Comparison of ENCODE assay signal across 8 mouse cellular contexts in genomic region chr12:104472601-104473424, GRCm38 (mm10). TPM values are rescaled to one million over a fixed set of nuclear protein-coding genes. Genes with fewer than 3 reads are reported as not detected.
A peak's percentile ranks its signal among the peaks of the same experiment; 100 is the strongest.
DNase-seq lines count a peak whose midpoint lies in the region; ATAC-seq and TF ChIP-seq lines count a peak whose summit lies in the region.

Gsc (minus strand) TSS chr12:104473330.

- WGBS in embryonic facial prominence, embryonic 10.5 days: under 1% methylated on average over 97 of the region's 97 CpGs
- WGBS in heart, postnatal 0 days: under 1% methylated on average over 94 of the region's 97 CpGs
- under 1% methylated on average over 70 of the region's 97 CpGs for WGBS in limb, embryonic 14.5 days
- 0% methylated on average over 69 of the region's 97 CpGs for WGBS in neural tube, embryonic 11.5 days

- H3K9me3 ChIP-seq in embryonic facial prominence, embryonic 10.5 days: no peaks in the 10 kb centered on the region
- H3K9me3 ChIP-seq in heart, postnatal 0 days (replicated peaks; ENCODE audit: control insufficient read depth, low read length): no peaks in the 10 kb centered on the region
- H3K9me3 ChIP-seq in limb, embryonic 14.5 days (ENCODE audit: control insufficient read depth, low read length): no peaks in the 10 kb centered on the region
- H3K9me3 ChIP-seq in neural tube, embryonic 11.5 days (ENCODE audit: control insufficient read depth, low read length): no peaks in the 10 kb centered on the region

- H3K27me3 ChIP-seq in embryonic facial prominence, embryonic 10.5 days (replicated peaks; ENCODE audit: low read depth, poor library complexity, severe bottlenecking): peaks cover 100% of the 10 kb centered on the region
- peaks cover 87% of the 10 kb centered on the region for H3K27me3 ChIP-seq in heart, postnatal 0 days (ENCODE audit: control insufficient read depth, insufficient read depth, low read length)
- H3K27me3 ChIP-seq in limb, embryonic 14.5 days (ENCODE audit: control insufficient read depth, insufficient read depth, low read length): peaks cover 78% of the 10 kb centered on the region
- H3K27me3 ChIP-seq in neural tube, embryonic 11.5 days (ENCODE audit: control insufficient read depth, insufficient read depth, low read length): peaks cover 85% of the 10 kb centered on the region

- DNase-seq in ovary, postnatal 10 days (ENCODE audit: low spot score): peak; percentile 10
- no peak for DNase-seq in ovary, adult 18-20 months (ENCODE audit: low spot score)
- peak; percentile 90 for DNase-seq in embryonic facial prominence, embryonic 10.5 days (ENCODE audit: low spot score)
- DNase-seq in heart, postnatal 0 days (ENCODE audit: low spot score): no peak
- DNase-seq in limb, embryonic 14.5 days (ENCODE audit: low spot score): peak; percentile 74
- peak; percentile 73 for DNase-seq in neural tube, embryonic 11.5 days (ENCODE audit: low spot score)
- DNase-seq in frontal cortex, adult 2 months (ENCODE audit: extremely low spot score in 1 of 2, low spot score in 1 of 2): no peak
- DNase-seq in layer of hippocampus, adult 8-10 months (ENCODE audit: low spot score in 2 of 2): no peak

- H3K27ac ChIP-seq in embryonic facial prominence, embryonic 10.5 days (replicated peaks): peak within 1 kb of the TSS; percentile 91
- no peak within 1 kb of the TSS for H3K27ac ChIP-seq in heart, postnatal 0 days (ENCODE audit: low read depth)
- peak within 1 kb of the TSS; percentile 81 for H3K27ac ChIP-seq in limb, embryonic 14.5 days (replicated peaks; ENCODE audit: low read depth, low read length)
- H3K27ac ChIP-seq in neural tube, embryonic 11.5 days (ENCODE audit: low read depth, low read length): no peak within 1 kb of the TSS

- TF ChIP-seq CTCF in heart, postnatal 0 days (IDR thresholded peaks at IDR 0.05; ENCODE audit: low read depth): no peak

- 0 out of 2 replicates have a peak within 1 kb of the TSS, but pooled peaks have one; percentile 20 for H3K9ac ChIP-seq in heart, postnatal 0 days (replicated peaks; ENCODE audit: low read depth, low read length)
- peak within 1 kb of the TSS; percentile 82 for H3K9ac ChIP-seq in limb, embryonic 14.5 days (ENCODE audit: low read depth, low read length, severe bottlenecking)
- H3K9ac ChIP-seq in neural tube, embryonic 11.5 days (ENCODE audit: low read length): peak within 1 kb of the TSS; percentile 47

- peaks cover 75% of the 10 kb centered on the region for H3K4me1 ChIP-seq in embryonic facial prominence, embryonic 10.5 days
- H3K4me1 ChIP-seq in heart, postnatal 0 days (ENCODE audit: control insufficient read depth, insufficient read depth): peaks cover 15% of the 10 kb centered on the region; the same call in 1 of the 2 replicates
- no peaks in the 10 kb centered on the region for H3K4me1 ChIP-seq in limb, embryonic 14.5 days (ENCODE audit: control insufficient read depth, insufficient read depth, low read length)
- H3K4me1 ChIP-seq in neural tube, embryonic 11.5 days (ENCODE audit: control insufficient read depth, insufficient read depth, low read length): peaks cover 17% of the 10 kb centered on the region

- TF ChIP-seq POLR2A in limb, embryonic 14.5 days (IDR thresholded peaks at IDR 0.05; ENCODE audit: borderline replicate concordance, extremely low read depth, insufficient read depth, insufficient read length): no peak

- H3K36me3 ChIP-seq in embryonic facial prominence, embryonic 10.5 days (replicated peaks): no peaks in the 10 kb centered on the region; the same call in 1 of the 2 replicates
- H3K36me3 ChIP-seq in heart, postnatal 0 days (replicated peaks; ENCODE audit: control insufficient read depth, insufficient read depth, low read length): no peaks in the 10 kb centered on the region
- no peaks in the 10 kb centered on the region for H3K36me3 ChIP-seq in limb, embryonic 14.5 days (ENCODE audit: control insufficient read depth, insufficient read depth, low read length)
- no peaks in the 10 kb centered on the region for H3K36me3 ChIP-seq in neural tube, embryonic 11.5 days (ENCODE audit: control insufficient read depth, insufficient read depth, low read length)

- H3K4me2 ChIP-seq in heart, postnatal 0 days (ENCODE audit: low read depth, low read length): peak within 1 kb of the TSS; percentile 79
- H3K4me2 ChIP-seq in limb, embryonic 14.5 days (replicated peaks; ENCODE audit: low read depth, low read length, severe bottlenecking): peak within 1 kb of the TSS; percentile 88
- H3K4me2 ChIP-seq in neural tube, embryonic 11.5 days (ENCODE audit: low read depth): peak within 1 kb of the TSS; percentile 83

- no peak for TF ChIP-seq EP300 in heart, postnatal 0 days (IDR thresholded peaks at IDR 0.05; ENCODE audit: low read depth)

- peak within 1 kb of the TSS; percentile 75 for H3K4me3 ChIP-seq in embryonic facial prominence, embryonic 10.5 days
- peak within 1 kb of the TSS; percentile 55 for H3K4me3 ChIP-seq in heart, postnatal 0 days (ENCODE audit: low read depth, low read length)
- peak within 1 kb of the TSS; percentile 60 for H3K4me3 ChIP-seq in limb, embryonic 14.5 days (replicated peaks; ENCODE audit: low read length)
- H3K4me3 ChIP-seq in neural tube, embryonic 11.5 days (ENCODE audit: low read depth, low read length): peak within 1 kb of the TSS; percentile 45

- peak; percentile 39; the same call in 1 of the 2 replicates for ATAC-seq in heart, postnatal 0 days (ENCODE audit: insufficient read depth, low read depth)
- ATAC-seq in limb, embryonic 14.5 days (ENCODE audit: low FRiP score, low read depth): peak; percentile 75
- ATAC-seq in neural tube, embryonic 11.5 days (ENCODE audit: insufficient read depth, low FRiP score, low TSS enrichment): peak; percentile 38; the same call in 1 of the 2 replicates

RNA-seq across cellular contexts. Expression of gene Gsc, which starts in this region (rescaled TPM):
- 11.8 and 20.4 TPM in 2 replicates for polyA plus RNA-seq in embryonic facial prominence, embryonic 10.5 days (2016; fragmentation: Nextera tagmentation; extraction: Ambion mirVana)
- not detected in 2 replicates for total RNA-seq in heart, postnatal 0 days (2014; rRNA removed; ENCODE audit: low replicate concordance)
- 0.21 TPM in 1 of 2 replicates, not detected in the other for polyA plus RNA-seq in heart, postnatal 0 days (2015; fragmentation: Nextera tagmentation; extraction: Ambion mirVana)
- 17.7 and 26.3 TPM in 2 replicates for polyA plus RNA-seq in limb, embryonic 14.5 days (2012; rRNA removed)
- polyA plus RNA-seq in limb, embryonic 14.5 days (2014; fragmentation: Nextera tagmentation; extraction: Ambion mirVana): 9.7 and 11.3 TPM in 2 replicates
- 0.38 and 0.54 TPM in 2 replicates for polyA plus RNA-seq in neural tube, embryonic 11.5 days (2014; fragmentation: Nextera tagmentation; extraction: Ambion mirVana)
- 0.13 TPM in 1 of 2 replicates, not detected in the other for polyA plus RNA-seq in frontal cortex, adult 2 months (2012; rRNA removed)
- total RNA-seq in layer of hippocampus, adult 8-10 months (2022): not detected

Comparison
In these comparisons a context has a peak if more than half of its experiments do, and no peak if none do; other contexts are left out.
1. DNase-seq: peak in ovary, postnatal 10 days (single experiment), embryonic facial prominence, embryonic 10.5 days (single experiment) and limb, embryonic 14.5 days (single experiment); none in ovary, adult 18-20 months (single experiment), heart, postnatal 0 days (single experiment), frontal cortex, adult 2 months (0 of 2) and layer of hippocampus, adult 8-10 months (0 of 2).
2. Peak in ATAC-seq, H3K4me3 ChIP-seq, H3K9ac ChIP-seq and H3K4me2 ChIP-seq in heart, postnatal 0 days; RNA of the gene not detected or under 1 TPM.
3. Peak in DNase-seq, ATAC-seq, H3K4me3 ChIP-seq, H3K9ac ChIP-seq and H3K4me2 ChIP-seq in neural tube, embryonic 11.5 days; RNA of the gene not detected or under 1 TPM.
4. H3K27ac ChIP-seq: peak in embryonic facial prominence, embryonic 10.5 days (single experiment) and limb, embryonic 14.5 days (single experiment); none in heart, postnatal 0 days (single experiment) and neural tube, embryonic 11.5 days (single experiment).
5. H3K9ac ChIP-seq: peak in every context shown above with its lines; median percentile 82 in limb, embryonic 14.5 days; 47 in neural tube, embryonic 11.5 days; 20 in heart, postnatal 0 days.
6. Peak in every context shown above with its lines, with median percentiles within 50 percentile points of each other: H3K4me3 ChIP-seq, ATAC-seq and H3K4me2 ChIP-seq.